Mouse (Mus musculus) spleen, postnatal 36 days (tissue): ENCODE measurements at regions not wholly inside any gene's neighbourhood (a gene's known extent, or its start where the extent isn't known, plus 50 kb on each side); places are given as distances from the start of the nearest gene placed in this dataset.
"Not testable (repeated sequence)": the region's sequence is repeated elsewhere in the genome, so short reads cannot be mapped to it uniquely, and the experiment has no call there.

Experiments used
- DNase-seq, 2 experiments: peaks; one replicate each; pipeline ENCODE4 v3.0.0; 2022; ENCODE audit warnings: low spot score in 2 of 2, mixed read lengths in 1 of 2

DNA sequence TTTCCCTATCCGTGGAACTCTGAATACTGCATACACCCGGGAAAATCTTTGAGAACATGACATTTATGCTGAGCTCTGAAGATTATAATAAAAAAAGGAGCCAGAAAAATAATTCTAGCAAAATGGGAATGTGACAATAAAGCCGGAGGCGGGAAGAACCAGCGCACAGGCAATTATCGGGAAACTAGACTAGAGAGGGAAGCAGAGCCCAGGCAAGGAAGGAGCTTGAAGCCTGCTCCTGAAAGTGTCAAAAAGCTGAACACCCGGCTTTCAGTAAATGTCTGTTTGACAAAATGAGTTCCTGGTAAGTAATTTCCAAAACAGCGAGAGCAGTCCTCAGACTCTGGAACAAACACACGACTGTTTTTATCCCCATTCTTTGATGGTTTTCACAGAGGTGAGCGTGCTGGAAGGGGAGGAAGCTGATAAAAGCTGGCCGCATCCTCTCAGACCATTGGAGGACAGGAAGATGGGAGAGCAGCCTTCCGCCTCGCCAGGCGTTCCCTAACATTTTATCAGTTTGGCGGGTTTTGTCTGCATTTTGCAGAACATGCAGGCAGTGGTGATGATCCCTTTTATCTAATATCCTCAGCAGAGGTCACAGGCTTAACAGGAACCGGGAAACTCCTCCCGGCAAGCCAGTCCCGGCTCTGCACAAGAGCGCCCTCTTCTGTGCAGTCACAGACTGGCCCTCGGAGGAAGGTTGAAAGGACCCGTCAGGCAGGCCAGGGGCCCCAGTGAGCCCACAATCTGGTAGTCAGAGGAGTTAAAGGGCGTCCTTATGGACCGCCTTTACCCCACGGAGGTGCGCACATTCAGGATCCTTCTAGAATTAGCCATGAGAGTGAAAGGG, 201.3 kb upstream of the 1700056E22Rik start:
- peak; percentile 31 to 36 for DNase-seq

GRCm38 (mm10) chr1:184234320-184234988, 200.4 kb upstream of the 1700056E22Rik start:
- DNase-seq, result no peak

- DNase-seq, result no peak
Observed at GRCm38 (mm10) chr1:184233741-184234255, 199.7 kb upstream of the 1700056E22Rik start.

GRCm38 (mm10) chr1:184222326-184222725, 188.2 kb upstream of the 1700056E22Rik start:
- DNase-seq, result no peak

DNA sequence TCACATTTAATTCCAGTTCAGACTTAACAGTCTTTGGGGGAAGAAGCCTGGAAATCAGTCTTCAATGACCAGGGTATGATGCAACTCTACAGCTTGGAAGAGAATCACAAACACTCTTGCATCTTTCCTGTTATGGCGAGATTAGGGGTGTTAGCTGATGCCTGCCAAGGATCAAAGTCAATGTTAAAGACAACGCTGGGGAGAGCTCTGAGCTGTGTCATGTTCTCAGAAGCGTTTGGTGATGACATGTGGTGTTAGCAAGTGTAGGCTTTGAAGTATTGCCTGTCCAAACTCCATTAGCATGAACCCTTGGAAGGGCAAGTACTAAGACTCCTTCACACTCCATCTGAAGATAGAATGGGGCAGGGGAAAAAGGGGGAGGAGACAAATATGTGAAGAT, 187.7 kb upstream of the 1700056E22Rik start:
- DNase-seq, result no peak

GRCm38 (mm10) chr1:184197272-184197671, 163.2 kb upstream of the 1700056E22Rik start:
- no peak for DNase-seq

- no peak for DNase-seq
Observed at GRCm38 (mm10) chr1:184191325-184191724, 157.2 kb upstream of the 1700056E22Rik start.

- DNase-seq, result no peak
Observed at GRCm38 (mm10) chr1:184187582-184187981, 153.5 kb upstream of the 1700056E22Rik start.

DNA sequence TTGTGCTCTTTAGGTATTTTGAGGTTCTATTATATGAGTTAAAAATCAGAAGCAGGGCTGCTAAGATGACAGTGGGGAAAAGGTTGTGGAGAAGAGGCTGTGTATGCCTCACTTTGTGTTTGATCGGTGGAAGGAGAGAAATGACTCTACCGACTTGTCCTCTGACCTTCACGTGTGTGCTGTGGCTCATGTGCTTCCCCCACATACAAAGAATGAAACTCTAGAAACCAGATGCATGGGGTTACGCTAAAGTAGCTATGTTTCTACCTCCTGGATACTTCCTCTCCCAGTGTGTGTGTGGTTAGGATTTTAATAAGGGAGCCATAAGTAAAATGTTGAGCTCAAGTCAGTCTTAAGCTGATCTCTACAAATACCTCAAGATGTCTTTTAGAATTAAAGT, 148.1 kb upstream of the 1700056E22Rik start:
- DNase-seq, result no peak

DNA sequence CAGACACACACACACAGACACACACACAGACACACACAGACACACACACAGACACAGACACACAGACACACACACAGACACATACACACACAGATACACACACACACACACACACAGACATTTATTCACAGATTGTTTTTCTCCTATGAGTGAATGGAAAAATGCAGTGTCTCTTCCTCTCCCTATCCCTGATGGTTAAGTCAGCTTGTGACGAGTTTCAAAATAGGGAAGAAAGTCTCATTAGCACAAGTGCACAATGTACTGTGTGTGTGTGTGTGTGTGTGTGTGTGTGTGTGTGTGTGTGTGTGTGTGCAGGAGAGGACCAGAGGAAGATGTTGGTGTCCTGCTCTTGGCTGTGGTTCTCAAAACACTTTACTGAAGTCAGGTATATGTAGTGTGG, 140.3 kb upstream of the 1700056E22Rik start:
- not testable (repeated sequence) for DNase-seq

- peak; percentile 19 to 25 for DNase-seq
Observed at GRCm38 (mm10) chr1:184173739-184174138, 139.6 kb upstream of the 1700056E22Rik start.

DNA sequence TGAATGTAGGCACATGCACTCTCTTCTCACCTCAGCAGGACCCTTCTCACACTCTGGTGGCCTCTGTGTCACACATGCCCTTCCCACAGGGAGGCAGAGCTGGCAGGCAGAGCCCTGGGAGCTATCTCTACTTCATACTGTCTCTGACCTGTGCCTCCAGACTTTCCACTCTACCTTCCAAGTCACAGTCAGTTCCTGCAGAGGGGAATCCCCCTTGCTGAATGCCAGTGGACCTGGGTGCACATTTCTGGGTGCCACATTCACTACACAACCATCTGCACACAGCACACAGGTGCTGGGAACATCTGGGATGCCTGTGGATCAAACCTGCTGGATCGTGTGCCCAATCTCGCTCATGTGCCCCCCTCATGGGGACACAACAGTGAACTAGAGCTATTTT, 138.9 kb upstream of the 1700056E22Rik start:
- DNase-seq, result no peak

DNA sequence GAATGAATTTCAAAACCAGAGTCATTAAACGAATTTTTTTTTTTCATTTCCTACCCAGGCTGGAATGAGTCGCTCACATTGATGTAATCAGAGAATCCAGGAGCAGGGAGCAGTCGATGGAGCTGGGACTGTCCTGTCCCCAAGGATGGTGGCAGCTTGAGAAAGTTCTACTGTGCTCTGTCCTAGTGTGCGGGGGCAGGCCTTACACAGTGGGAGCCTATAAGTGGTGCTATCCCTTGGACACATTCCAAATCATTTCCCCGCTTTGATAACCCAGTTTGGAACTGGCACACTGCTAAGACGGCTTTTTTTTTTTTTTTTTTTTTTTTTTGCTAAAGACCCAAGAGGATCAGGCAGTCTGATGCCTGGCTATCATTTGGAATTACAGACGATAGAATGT, 137.5 kb upstream of the 1700056E22Rik start:
- no peak for DNase-seq

- no peak for DNase-seq
Observed at GRCm38 (mm10) chr1:184170926-184171325, 136.8 kb upstream of the 1700056E22Rik start.

DNA sequence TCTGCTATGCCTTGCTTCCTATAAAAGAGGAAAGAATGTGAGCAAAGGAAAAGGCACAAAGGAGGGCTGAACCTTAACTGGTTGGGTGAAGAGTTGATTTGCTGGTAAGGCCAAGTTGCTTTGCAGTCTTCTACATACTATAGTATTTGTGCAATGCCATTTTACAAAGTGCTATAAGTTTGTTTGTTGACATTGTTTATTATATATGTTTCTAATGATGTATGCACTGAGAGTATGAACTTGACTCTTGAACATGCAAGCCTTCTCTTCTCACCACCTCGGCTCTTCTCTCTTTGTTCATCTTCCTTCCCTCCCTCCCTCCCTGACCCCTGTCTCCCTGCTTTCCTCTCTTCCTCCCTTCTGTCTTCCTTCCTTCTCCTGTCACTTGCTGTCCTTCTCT, 135.9 kb upstream of the 1700056E22Rik start:
- no peak for DNase-seq

DNA sequence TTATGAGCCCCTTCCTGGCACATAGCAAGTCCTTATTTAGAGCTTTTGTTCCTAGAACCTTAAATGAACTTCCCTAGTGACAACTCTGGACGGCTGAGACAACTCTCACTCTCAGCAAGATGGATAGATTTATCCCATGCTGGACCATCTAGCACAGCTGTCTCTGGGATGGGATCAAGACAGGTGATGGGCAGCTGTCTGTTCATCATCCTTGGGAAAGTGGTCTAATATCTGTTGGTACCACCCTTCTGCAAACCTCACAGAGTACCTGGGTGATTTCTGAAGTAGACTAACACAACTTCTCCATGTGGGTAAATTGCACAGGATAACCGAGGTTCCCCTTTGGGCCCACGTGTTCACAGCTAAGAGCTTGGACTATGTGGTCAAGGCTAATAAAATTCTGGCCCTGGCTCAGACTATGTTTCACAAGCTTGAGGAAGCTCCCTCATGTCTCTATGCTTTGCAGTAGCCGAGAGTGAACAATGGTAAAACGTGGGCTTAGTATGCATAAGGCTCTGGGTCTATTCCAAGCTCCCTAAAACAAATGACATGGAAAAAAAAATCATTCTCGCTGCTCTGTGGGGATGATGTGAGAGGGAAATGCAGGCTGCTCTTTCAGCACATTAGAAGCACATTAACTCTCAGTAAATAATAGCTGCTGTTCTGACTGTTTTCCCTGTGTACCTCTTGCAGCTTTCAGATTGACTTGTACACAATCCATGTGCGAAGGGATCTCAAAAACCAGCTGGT, 135.1 kb upstream of the 1700056E22Rik start:
- DNase-seq, result no peak

- DNase-seq, result no peak
Observed at GRCm38 (mm10) chr1:184166951-184167350, 132.8 kb upstream of the 1700056E22Rik start.

GRCm38 (mm10) chr1:184162526-184162925, 128.4 kb upstream of the 1700056E22Rik start:
- not testable (repeated sequence) for DNase-seq

- no peak for DNase-seq
Observed at GRCm38 (mm10) chr1:184147713-184148112, 113.6 kb upstream of the 1700056E22Rik start.

DNA sequence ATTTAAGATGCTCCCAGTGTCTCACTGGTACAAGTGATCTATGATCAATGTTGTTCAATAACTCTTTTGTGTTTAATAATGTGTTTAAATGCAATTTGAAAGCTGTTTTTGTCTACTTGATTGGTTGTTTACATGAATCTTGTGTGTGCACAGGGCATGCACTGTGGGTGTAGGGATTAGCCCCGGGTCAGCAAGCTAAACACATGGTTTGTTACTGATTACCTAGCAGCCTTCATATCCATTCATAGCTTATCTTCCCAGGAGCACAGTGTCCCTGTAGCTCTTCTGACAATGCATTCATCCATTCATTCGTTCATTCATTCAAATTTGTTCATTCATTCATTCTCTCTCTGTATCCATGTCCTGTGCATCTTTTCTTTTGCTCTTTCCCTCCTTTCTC, 108.9 kb upstream of the 1700056E22Rik start:
- DNase-seq, result no peak

DNA sequence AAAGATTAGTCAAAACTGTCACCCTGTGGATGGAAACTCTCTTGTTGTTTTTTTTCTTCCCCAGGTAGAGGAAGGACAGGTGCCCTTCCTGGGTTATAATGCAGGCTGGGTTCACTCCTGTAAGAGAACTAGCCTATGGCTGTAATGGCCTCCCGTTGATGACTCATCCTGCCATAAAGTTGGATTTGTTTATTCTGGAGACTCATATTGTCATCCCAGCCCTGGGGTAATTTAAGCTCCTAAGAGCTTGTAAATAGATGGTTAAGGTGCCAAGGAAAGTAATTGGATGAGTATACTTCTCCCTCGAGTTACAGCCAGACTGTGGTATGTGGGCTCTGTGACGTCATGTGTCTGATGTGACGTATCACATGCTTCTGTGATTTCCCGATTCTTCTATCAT, 106.4 kb upstream of the 1700056E22Rik start:
- no peak for DNase-seq

- DNase-seq, result no peak
Observed at GRCm38 (mm10) chr1:184140082-184140481, 106.0 kb upstream of the 1700056E22Rik start.
